Mouse (Mus musculus): ENCODE results near the gene B3gnt3.
"Not testable (repeated sequence)": the region's sequence is repeated elsewhere in the genome, so short reads cannot be mapped to it uniquely, and the experiment has no call there.

Gene B3gnt3

GRCm38 (mm10) chr8:71711574-71711973 lies 10.0 kb upstream of the B3gnt3 start:
- CTCF ChIA-PET = no interaction called here

GRCm38 (mm10) chr8:71709800-71710446 lies 8.3 kb upstream of the B3gnt3 start:
- CTCF ChIA-PET = interaction anchor here (1.5 kb wide), 1 partner anchor 22 kb away, joined by 7 read pairs; no protein-coding TSS in a partner anchor

- CTCF ChIA-PET = interaction anchor here (1.5 to 1.9 kb wide), 2 partner anchors 22 to 23 kb away, joined by 7 to 8 read pairs; no protein-coding TSS in a partner anchor
Observed at GRCm38 (mm10) chr8:71709134-71709799, 7.7 kb upstream of the B3gnt3 start.

GRCm38 (mm10) chr8:71707874-71708273 lies 6.3 kb upstream of the B3gnt3 start:
- CTCF ChIA-PET = interaction anchor here (0.6 to 1.9 kb wide), 3 partner anchors 9 to 119 kb away, joined by 3 to 8 read pairs (median 3); no protein-coding TSS in a partner anchor

- CTCF ChIA-PET = interaction anchor here (0.6 kb wide), 1 partner anchor 342 kb away, joined by 15 read pairs; no protein-coding TSS in a partner anchor
Observed at GRCm38 (mm10) chr8:71703400-71703799, 1.8 kb upstream of the B3gnt3 start.

GRCm38 (mm10) chr8:71702923-71703322 lies 1.3 kb upstream of the B3gnt3 start:
- CTCF ChIA-PET = interaction anchor here (1.0 kb wide), 2 partner anchors 21 to 26 kb away, joined by 3 to 6 read pairs; no protein-coding TSS in a partner anchor

GRCm38 (mm10) chr8:71702087-71702432 lies 471 bp upstream of the B3gnt3 start:
- CTCF ChIA-PET = interaction anchor here (0.5 to 1.0 kb wide), 3 partner anchors 22 to 87 kb away, joined by 3 to 6 read pairs (median 3); no protein-coding TSS in a partner anchor

GRCm38 (mm10) chr8:71700493-71701269 lies 908 bp downstream of the B3gnt3 start:
- CTCF ChIA-PET = interaction anchor here (0.5 kb wide), 1 partner anchor 478 kb away, joined by 4 read pairs; no protein-coding TSS in a partner anchor

GRCm38 (mm10) chr8:71695456-71695855 lies 6.1 kb downstream of the B3gnt3 start:
- CTCF ChIA-PET = not testable (repeated sequence)

GRCm38 (mm10) chr8:71693166-71694041 lies 8.2 kb downstream of the B3gnt3 start:
- CTCF ChIA-PET = no interaction called here

GRCm38 (mm10) chr8:71692509-71692908 lies 9.1 kb downstream of the B3gnt3 start:
- CTCF ChIA-PET = no interaction called here

- CTCF ChIA-PET = no interaction called here
Observed at GRCm38 (mm10) chr8:71689028-71689427, 12.6 kb downstream of the B3gnt3 start, which contains the start of gene Insl3. Gene Insl3, plus strand, starts transcription at chr8:71689214.

- CTCF ChIA-PET = no interaction called here
Observed at GRCm38 (mm10) chr8:71687616-71688015, 14.0 kb downstream of the B3gnt3 start.

GRCm38 (mm10) chr8:71686143-71686734 lies 15.3 kb downstream of the B3gnt3 start:
- CTCF ChIA-PET = no interaction called here

GRCm38 (mm10) chr8:71685573-71685972 lies 16.0 kb downstream of the B3gnt3 start:
- CTCF ChIA-PET = no interaction called here

GRCm38 (mm10) chr8:71684701-71685100 lies 16.9 kb downstream of the B3gnt3 start:
- CTCF ChIA-PET = no interaction called here

GRCm38 (mm10) chr8:71682832-71683231 lies 18.8 kb downstream of the B3gnt3 start:
- CTCF ChIA-PET = no interaction called here

GRCm38 (mm10) chr8:71681369-71681915 lies 20.1 kb downstream of the B3gnt3 start:
- CTCF ChIA-PET = no interaction called here

- CTCF ChIA-PET = no interaction called here
Observed at GRCm38 (mm10) chr8:71680471-71680870, 21.1 kb downstream of the B3gnt3 start.

- CTCF ChIA-PET = no interaction called here
Observed at GRCm38 (mm10) chr8:71679550-71680168, 21.9 kb downstream of the B3gnt3 start.

Measured in spleen, embryonic (tissue).